Mouse (Mus musculus): ENCODE data around the gene Ntpcr. TPM values are rescaled to one million over a fixed set of nuclear protein-coding genes. Genes with fewer than 3 reads are reported as not detected.

Ntpcr gene
- total and polyA plus RNA-seq, 3 experiments, result 17.2 to 31.5 (median 19.2) TPM

DNA sequence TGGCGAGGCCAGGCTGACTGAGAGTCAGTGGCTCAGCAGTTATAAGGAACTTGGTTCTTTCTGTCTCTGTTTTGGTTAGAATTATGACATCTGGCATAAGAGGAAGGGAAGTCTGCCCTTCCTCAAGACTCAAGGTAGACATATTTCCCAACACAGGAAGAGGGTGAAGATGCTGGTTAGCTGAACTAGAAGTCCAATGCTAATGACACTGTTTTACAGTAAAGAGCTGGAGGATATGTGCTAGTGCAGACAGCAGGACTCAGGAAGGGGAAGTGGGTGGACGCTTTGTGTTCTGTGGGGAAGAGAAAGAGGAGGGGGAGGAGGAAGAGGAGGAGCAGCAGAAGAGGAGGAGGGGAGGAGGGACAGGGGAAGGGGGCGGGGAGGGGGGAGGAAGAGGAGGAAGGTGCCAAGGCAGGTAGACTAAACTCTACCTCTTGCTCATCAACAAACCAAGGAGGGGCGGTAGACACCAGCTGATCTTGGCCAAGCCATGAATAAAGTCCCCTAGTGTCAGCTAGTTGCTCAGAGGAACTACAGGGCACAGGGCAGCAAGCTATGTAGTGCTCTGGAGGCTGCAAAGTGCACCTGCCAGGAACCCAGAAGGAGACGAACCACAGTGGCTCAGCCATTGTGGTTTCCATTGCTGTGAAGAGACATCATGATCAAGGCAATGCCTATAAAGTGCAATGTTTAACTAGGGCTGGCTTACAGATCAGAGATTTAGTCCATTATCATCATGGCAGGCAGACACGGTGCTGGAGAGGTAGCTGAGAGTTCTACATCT, 4.5 kb upstream of the Ntpcr start:
- DNase-seq, result no peak

DNA sequence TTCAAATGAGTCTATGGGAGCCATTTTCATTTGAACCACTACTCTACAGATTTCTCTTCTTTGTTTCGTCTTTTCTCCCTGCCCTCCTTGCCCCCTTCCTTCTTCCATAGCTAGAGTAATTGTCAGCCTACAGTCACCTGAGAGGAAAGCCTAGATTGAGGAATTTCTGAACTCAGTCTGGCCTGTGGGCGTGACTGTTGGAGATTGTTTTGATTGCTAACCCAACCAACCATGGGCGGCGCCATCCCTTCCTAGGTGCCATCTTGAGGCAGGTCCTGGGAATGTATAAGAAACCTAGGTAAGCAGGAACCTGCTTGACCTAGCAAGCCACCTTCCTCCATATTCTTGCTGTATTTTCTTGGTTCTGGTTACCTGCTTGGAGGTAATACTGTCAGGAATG, 3.6 kb upstream of the Ntpcr start:
- DNase-seq, result no peak

DNA sequence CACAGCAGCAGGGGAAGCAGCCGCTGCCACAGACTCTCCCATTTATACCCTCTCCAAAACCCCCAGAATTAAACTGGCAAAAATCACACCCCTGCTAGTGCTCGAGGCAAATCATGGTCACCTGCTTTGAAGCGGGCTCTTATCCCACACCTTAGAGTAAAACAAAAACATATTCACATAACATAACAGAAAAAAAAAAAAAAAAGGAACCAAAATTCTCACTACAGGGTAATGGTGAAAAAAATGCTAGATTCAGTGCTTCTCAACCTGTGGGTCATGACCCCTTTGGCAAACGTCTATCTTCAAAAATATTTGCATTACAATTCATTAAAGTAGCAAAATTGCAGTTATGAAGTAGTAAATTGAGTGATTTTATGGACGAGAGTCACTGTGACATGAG, 2.8 kb upstream of the Ntpcr start:
- no peak for DNase-seq

DNA sequence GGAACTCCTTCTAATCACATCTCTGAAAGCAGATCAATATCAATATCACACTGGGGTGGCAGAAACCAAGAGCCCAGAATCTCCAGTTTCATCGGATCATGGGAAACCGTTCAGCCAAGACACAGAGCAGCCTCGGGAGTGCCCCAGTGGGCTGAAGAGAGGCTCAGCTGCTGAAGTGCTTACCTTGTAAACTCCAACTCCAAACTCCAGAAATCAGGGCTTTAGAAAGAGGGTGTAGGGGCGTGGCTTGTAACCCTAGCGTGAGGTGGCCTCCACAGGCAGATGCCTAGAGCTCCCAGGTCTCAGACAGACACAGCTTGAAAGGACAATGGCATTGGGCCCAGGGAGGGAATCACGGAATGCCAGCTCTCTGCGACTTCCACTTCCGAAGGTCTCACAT, 2.0 kb upstream of the Ntpcr start:
- DNase-seq, result no peak

DNA sequence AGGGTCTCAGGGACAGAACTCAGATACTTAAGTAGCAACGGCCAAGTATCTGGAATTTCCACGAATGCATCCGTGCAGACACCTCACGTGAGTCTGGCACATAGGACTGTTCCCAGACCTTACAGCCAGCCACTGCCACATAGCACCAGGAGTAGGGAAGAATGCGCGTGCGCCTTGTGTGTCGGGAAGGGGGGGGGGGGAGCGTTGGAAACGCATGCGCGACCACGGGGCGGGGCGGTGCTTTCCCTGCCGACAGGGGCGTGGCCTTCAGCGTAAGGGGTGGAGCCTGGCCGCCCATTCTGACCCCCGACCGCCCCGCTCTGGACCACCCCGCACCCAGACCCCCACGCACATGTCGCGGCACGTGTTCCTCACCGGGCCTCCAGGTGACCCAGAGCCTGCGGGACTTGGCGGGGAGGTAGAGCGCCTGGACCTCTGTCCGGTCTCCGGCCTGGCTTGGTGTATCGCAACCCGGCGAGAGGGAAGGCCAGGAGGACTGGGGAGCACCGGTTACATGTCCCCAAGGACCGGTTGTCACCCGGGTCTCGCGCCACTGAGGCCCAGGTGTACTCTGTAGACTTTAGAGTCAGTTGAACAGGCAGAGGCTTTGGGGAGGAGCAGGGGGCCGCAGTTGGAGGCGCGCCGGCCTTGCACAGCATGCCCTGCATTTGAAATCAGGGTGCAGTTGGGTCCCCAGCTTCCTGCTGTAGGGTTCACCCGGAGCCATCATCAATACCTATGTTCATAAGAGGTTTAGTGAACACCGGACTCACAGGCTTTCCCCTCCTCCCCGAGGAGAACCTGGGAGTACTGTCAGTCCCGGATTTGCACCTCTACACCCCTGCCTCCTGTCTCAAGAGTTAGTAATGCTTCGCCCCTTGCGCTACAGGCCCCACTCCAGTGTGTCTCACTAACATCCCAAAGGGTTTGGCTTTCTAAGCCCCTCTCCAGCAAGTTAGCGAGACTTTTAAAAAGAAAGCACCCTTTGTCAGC, 4.5 kb downstream of the Ntpcr start:
- DNase-seq, result peak; percentile 93

DNA sequence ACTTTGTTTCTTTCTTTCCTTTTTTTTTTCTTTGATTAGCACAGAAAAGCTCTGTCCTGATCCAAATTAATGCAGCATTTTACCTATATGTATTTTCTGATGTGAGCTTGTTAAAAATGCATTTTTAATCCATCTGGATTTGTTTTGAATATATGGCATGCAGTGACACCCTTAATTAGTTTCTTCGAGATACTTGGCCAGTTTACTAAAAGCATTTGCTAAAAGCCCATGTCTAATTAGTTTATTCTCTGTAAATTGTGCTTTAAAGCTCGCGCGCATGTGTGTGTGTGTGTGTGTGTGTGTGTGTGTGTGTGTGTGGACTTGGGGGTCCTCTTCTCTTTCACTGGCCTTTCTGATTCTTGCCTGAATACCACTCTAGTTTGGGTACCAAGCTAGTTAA, 9.2 kb downstream of the Ntpcr start:
- DNase-seq, result no peak

DNA sequence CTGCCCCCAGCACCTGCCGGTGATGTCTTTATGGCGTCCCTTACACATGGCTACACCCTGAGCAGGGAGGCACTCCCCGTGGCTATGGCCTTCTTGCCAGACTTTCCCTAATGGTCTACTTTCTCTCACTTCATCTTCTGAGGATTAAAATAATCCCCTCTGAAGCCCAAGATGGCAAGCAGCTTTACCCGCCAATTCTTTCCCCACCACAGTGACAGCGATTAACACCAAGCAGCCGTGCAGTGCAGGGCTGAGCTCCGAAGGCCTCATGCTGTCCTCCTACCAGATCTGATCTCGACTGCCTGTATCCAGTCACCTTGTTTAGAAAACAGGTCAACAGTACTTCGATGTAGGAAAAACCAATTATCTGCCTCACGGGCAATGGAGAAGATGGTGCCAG, 10.9 kb downstream of the Ntpcr start:
- DNase-seq, result no peak

DNA sequence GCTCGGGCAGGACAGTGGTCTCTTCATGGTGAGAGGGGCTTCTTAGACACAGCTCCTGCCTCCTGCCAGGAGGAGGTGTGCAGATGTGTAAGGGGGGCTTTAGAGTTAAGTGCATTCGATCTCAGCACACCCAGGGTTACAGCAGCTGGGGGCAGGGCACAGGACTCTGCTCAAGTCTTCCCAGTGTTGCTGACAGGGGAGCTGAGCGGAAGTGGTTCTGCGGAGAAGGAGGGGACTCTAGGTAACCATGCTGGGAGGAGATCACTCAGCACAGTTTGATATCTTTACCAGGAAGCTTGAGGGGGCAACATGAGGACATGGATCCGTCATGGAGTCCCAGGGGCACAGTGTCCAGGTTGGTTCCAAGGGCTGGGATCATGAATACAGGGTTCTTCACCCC, 11.6 kb downstream of the Ntpcr start:
- no peak for DNase-seq

DNA sequence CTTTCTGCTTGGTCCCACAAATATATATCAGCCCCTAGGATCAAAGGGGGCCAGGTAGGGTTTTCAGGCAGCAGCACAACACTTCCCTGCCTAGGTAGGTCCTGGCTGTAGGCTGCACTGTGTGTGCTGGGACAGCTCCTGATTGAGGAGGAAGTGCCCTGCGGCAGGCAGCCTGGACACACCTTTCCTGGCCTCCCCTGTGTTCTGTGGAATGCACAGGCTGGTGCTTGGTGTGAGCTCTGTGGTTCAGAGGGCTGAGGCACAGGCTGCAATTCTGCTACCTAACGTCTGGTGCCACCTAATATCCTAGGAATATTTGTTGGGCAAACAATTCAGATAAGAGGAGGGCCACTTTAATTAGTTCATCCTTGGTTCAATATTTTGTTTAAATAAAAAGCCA, 12.1 kb downstream of the Ntpcr start:
- DNase-seq, result no peak

DNA sequence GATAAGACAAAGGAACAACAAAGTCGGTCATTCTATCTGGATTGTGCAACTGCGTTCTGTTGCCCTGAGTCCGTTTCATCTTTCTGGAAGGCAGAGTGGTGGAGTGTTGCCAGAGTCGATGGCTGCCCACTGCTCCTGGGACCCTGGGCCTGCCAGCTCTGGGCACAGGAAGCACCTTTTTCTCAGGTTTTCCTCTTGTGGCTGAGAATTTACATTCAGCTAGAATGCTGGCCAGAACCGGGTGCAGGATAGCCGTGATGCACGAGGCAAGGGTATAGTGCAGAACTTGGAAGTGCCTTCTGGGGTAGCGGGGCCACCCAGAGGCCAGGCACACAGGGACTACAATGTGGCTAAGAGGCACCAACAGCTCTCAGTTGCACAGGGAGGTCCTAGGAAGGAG, 12.6 kb downstream of the Ntpcr start:
- DNase-seq, result peak; percentile 23

DNA sequence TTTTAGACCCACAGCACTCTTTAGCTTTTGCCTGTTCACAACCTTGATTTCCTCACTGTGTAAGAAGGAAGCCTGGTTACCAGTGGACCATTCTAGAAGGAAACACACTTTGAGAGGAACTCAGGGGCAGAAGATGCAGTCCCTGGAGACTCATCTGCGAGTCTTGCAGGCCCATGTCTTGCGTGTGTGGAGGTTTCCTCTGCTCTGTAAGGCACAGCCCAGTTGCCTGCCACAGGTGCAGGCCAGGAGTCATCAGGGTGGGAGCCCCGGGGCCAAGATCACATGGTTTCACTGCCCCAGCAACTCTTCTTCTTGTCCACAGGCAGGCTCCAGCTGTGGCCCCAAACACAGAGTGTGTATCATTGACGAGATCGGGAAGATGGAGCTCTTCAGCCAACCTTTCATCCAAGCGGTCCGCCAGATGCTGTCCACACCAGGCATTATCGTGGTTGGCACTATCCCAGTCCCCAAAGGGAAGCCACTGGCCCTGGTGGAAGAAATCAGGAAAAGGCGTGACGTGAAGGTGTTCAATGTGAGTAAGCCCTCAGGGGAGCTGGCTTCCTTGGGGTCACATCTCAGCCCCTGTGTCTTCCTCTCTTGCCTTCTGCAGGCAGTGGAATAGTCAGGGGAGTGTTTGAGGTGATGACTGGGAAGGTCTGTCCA, 15.3 kb downstream of the Ntpcr start:
- no peak for DNase-seq

DNA sequence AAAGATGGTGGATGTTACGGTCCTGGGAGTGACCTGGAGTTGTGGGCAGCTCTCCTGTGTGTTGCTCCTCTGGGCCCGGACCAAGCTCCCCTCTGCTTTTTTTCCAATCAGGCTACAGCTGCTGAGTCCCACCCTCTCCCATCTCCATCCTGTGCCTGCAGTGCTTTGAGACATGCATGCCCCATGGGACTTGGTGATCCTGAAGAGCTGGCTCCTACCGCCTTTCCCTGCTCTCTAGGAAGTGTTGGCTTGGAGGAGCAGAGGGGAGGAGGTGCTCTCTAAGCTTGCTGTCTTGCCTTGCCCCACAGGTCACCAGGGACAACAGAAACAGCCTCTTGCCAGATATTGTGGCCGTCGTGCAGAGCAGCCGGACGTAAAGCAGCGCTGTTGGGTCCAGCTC, 17.6 kb downstream of the Ntpcr start:
- DNase-seq, result peak; percentile 11

DNA sequence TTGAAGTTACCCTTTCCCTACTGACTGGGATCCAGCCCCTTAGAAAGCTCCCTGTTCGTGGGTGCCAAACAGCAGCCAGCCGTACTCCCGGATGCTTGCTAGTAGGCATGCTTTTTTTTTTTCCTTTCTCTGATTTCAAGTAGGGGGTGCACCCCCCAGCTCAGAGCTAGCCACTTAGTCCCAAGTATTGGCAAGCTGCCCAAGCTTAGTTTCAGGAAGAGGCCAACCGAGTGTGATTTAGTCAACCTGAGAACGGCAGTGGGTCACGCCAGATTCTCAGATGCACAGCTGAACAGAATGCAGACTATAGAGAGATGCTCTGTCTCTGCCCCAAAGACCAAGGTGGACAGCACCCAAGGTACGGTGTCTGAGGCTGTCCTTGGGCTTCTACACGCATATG, 21.1 kb downstream of the Ntpcr start:
- no peak for DNase-seq

DNA sequence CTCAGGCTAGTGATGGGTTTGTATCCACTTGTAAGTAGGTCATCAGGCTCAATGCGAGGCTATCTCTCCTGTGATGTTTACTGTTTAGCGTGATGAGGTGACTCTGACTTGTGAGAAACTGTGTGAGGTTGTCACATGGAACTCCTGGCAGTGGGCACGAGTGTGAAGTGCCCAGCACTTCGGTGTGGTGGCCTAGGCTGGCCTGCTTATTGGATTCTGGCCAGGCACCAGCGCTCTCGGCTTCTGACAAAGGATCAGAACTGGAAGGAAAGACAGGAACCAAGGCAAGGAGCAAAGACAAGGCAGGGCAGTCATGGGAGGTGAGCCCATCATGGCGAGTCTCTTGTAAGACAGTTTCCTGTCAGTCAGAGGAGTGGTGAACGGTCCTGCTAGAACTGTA, 26.1 kb downstream of the Ntpcr start:
- no peak for DNase-seq

DNA sequence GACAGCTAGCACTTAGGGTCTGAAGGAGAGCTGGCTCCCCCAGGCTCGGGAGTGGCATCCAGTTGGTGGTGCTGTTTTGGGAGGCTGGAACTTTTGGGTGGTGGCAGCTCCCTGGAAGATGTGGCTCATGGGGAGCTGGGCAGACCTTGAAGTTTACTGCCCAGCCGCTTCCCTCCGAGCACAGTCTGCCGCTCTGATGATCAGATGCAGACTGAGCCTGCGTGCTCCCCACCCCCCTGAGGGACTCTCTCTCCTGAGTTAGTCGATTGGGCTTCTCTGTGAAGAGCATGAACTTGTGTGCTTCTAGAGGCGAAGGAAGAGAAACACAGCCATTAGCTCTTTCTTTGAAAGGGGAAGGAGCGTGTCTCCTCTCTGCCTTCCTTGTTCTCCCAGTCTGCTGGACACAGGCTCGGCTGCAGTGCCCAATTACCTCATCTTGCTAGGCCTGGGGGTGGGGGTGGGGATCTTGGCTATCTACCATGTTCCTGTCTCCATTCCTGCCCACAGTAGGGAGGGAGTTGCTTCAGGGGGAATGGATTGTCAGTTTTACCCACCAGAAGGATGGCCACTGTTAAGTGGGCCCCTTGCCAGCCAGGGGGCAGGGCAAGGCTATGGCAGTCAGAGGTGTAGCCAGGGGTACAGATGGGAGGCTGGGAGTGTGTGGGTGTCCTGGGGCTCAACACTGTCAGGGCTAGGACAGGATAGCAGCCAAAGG, 26.8 kb downstream of the Ntpcr start:
- DNase-seq, result no peak

DNA sequence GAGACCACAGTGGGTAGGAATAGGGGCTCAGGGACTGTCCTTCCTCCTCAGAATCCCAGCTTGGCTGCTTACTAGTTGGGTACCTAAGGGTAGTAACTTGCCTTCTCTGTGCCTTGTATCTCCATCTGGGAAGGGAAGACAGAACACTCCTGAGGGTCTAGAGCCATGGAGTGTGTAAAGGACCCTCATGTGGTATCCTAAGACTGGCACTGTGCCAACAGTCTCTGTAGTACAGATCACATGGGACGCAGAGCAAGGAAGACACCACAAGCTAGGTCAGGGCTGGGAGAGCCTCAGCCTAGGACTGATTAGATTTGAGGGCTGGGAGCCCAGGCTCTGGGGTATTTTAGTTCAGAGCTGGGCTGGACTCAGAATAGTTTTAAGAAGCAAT, 27.3 kb downstream of the Ntpcr start:
- DNase-seq, result no peak

DNA sequence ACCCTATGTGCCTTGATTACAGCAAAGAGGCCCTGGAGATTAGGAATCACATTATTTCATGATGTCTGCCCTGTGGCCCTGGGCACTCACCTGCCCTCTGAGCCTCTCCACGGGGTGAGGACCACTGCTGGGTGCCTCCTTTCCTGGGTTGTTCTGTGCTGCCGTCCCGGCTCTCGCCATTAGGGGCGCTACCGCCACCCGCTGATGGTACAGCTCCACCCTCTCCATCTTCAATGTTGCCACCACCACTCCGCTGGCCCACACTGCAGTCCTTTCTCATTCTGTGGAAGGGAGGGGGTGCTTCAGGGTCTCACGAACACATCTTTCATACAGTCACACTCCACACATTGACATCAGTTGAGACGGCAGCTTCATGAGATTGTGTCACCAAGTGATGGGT, 29.3 kb downstream of the Ntpcr start:
- DNase-seq, result peak; percentile 27

DNA sequence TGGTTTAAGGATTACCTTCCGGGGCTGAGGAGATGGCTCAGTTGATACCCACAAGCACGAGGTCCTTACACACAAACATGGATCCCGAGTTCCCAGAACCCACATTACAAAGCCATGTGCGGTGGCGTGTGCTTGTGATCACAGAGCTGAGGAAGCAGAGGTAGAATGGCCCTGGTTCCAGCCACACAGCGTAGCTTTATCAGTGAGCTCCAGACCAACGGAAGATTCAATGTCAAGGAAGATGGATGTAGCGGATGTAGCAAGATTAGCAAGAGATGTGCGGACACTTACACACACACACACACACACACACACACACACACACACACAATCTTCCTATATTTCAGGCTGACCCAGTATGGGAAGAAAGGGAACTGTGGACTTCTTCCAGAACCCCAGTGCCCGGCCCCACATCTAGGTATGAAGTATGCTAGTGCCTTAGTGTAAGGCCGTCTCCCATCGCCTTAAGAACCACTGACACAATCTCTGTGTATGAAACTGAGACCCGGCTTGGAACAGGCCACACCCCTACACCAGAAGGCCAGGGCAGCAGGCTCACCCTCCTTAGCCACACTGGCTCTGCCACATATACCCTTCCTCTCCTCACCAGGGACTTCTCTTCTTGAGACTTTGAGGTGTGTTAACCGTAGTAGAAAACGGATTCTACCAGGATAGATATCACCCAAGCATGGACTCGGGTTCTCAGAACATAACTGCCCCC, 33.5 kb downstream of the Ntpcr start:
- no peak for DNase-seq

DNA sequence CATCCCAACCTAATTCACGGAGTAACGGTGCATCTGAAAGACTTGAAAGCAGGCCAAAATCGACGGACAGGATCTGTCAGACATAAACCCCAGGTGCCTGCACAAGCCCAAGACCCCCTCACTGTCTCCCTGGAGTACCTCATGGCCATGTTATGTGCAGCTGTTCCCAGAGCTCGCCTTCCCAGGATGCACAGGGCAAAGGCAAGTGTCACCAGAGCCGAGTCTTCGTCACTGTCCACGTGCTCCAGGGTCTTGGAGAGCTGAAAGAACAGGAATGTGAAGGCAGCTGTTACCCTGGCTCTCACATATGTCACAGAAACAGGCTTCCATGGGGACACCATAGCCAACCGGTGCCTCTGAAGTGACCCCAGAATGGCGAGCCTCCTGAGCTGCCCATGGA, 38.3 kb downstream of the Ntpcr start:
- DNase-seq, result no peak

DNA sequence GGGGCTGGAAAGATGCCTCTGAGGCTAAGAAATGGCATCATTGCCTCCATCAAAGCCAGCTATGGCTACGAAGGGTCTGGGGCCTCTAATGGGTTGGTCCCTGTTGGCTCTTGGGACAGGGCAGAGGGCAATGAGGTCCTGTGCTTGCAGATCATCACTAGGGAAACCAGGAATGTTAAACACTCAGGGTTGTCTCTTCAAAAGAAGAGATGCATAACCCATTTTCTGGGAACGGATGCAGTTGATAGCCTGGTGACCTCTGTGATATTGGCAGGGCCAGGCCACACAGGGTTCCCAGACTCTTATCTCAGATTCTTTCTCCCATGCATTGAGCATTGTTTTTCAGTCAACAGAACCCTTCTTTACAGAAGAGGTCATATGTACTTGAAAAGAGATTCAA, 42.5 kb downstream of the Ntpcr start:
- DNase-seq, result no peak

DNA sequence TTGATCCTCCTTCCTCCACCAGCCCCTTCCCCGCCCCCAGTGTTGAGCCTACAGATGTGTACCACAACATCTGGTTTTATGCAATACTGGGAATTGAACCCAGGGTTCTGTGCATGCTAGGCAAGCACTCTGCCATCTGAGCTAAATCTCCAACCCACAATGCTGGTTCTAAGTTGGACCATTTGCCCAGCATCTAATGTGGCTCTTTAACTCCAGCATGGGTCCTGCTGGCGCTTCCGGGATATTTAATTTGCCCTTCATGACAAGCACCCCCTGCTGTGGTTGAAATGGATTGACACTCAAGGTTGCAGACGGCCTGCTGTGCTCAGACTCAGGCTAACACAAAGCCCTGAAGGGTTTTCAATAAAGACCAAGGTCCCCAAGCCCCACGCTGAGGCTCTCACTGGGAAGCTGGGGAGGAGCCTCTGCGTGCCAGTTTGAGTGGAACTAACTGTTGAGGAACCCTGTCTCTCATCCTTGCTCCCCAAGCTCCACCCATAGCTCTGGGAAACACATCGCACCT, 43.6 kb downstream of the Ntpcr start:
- no peak for DNase-seq

Data from adrenal gland, adult 2 months (tissue).